Mouse (Mus musculus) lung, embryonic 14.5 days (tissue): ENCODE measurements around the gene Sh3tc1. TPM values are rescaled to one million over a fixed set of nuclear protein-coding genes. Genes with fewer than 3 reads are reported as not detected.

Experiments used
- ATAC-seq: fragments of 200-750 bp; cut with Nextera tagmentation; 2 replicates; pipeline ENCODE4 v1.8.0; 2017; ENCODE audit warnings: mild to moderate bottlenecking, moderate TSS enrichment, moderate library complexity; ENCODE audit not compliant: insufficient read depth
- DNase-seq: peaks from one replicate; pipeline ENCODE4 v3.0.0-alpha.2; 2015
- H3K27ac ChIP-seq: fragments of 300-500 bp; sonication (generic); 2 replicates; pipeline ENCODE4 v1.5.1; 2014; ENCODE audit warnings: low read depth, mild to moderate bottlenecking, moderate library complexity
- H3K27me3 ChIP-seq: fragments of 300-500 bp; sonication (generic); 2 replicates; pipeline ENCODE4 v1.6.1; 2014; ENCODE audit warnings: low read length, control low read depth; ENCODE audit not compliant: insufficient read depth
- H3K36me3 ChIP-seq: fragments of 300-500 bp; sonication (generic); 2 replicates; pipeline ENCODE4 v1.6.1; 2014; ENCODE audit warnings: control low read depth; ENCODE audit not compliant: insufficient read depth
- H3K4me1 ChIP-seq: fragments of 300-500 bp; sonication (generic); 2 replicates; pipeline ENCODE4 v1.6.1; 2014; ENCODE audit warnings: antibody characterized with exemption, control low read depth; ENCODE audit not compliant: insufficient read depth
- H3K4me2 ChIP-seq: fragments of 300-500 bp; sonication (generic); 2 replicates; pipeline ENCODE4 v1.6.1; 2014; ENCODE audit warnings: mild to moderate bottlenecking
- H3K4me3 ChIP-seq: fragments of 300-500 bp; sonication (generic); 2 replicates; pipeline ENCODE4 v1.5.1; 2014; ENCODE audit warnings: low read depth, low read length
- H3K9ac ChIP-seq: fragments of 300-500 bp; sonication (generic); 2 replicates; pipeline ENCODE4 v1.6.1; 2014
- H3K9me3 ChIP-seq: fragments of 300-500 bp; sonication (generic); 2 replicates; pipeline ENCODE4 v1.6.1; 2016; ENCODE audit warnings: low read depth, low read length, control low read depth
- CTCF ChIP-seq: IDR thresholded peaks from 2 replicates; pipeline ENCODE4 v1.5.1; 2016; ENCODE audit warnings: antibody characterized with exemption, low read depth
- WGBS: fragments of 180-500 bp; shearing (Covaris S2); extraction: QIAGEN DNeasy Blood & Tissue Kit; methylation state at CpG from one replicate; pipeline ENCODE4 v1.1.7; 2014; 5-methylcytosine and 5-hydroxymethylcytosine counted together
- polyA plus RNA-seq: library from polyadenylated mRNA; unstranded; fragments of >200 nt; fragmentation: Nextera tagmentation; extraction: Ambion mirVana; gene quantifications from 2 replicates; pipeline ENCODE4 v1.2.1, GENCODE M21; 2014

Gene Sh3tc1
- polyA plus RNA-seq, 1 experiment from 2014 or later = 8.7 TPM

GRCm38 (mm10) chr5:35755131-35755733 is 15.4 kb upstream of the Sh3tc1 start:
- no peak for ATAC-seq
- TF ChIP-seq CTCF = peak; percentile 88
- 31% methylated on average over 5 of the region's 5 CpGs for WGBS
- no peaks in the 10 kb centered on the region for H3K36me3 ChIP-seq
- H3K4me2 ChIP-seq = no peak overlapping the region
- H3K4me3 ChIP-seq = no peak overlapping the region
- H3K27me3 ChIP-seq = peaks cover 43% of the 10 kb centered on the region
- H3K27ac ChIP-seq = no peak overlapping the region
- H3K4me1 ChIP-seq = no peaks in the 10 kb centered on the region
- no peaks in the 10 kb centered on the region for H3K9me3 ChIP-seq
- no peak overlapping the region for H3K9ac ChIP-seq
- DNase-seq = peak; percentile 86

- no peak overlapping the region for H3K27ac ChIP-seq
- no peak overlapping the region for H3K9ac ChIP-seq
- WGBS = 67% methylated on average over 7 of the region's 7 CpGs
- no peaks in the 10 kb centered on the region for H3K9me3 ChIP-seq
- no peaks in the 10 kb centered on the region for H3K4me1 ChIP-seq
- H3K36me3 ChIP-seq = no peaks in the 10 kb centered on the region
- ATAC-seq = no peak
- no peak for TF ChIP-seq CTCF
- DNase-seq = no peak
- no peak overlapping the region for H3K4me2 ChIP-seq
- peaks cover 4% of the 10 kb centered on the region; the same call in 1 of the 2 replicates for H3K27me3 ChIP-seq
- no peak overlapping the region for H3K4me3 ChIP-seq
These were observed 11.2 kb upstream of the Sh3tc1 start for GRCm38 (mm10) chr5:35751016-35751415.

GRCm38 (mm10) chr5:35750026-35750425 is 10.2 kb upstream of the Sh3tc1 start:
- H3K4me3 ChIP-seq = no peak overlapping the region
- no peak for ATAC-seq
- no peak overlapping the region for H3K4me2 ChIP-seq
- WGBS = 78% methylated on average over 1 of the region's 1 CpGs
- no peak overlapping the region for H3K27ac ChIP-seq
- TF ChIP-seq CTCF = no peak
- H3K27me3 ChIP-seq = no peaks in the 10 kb centered on the region
- DNase-seq = no peak
- H3K9ac ChIP-seq = no peak overlapping the region
- no peaks in the 10 kb centered on the region for H3K4me1 ChIP-seq
- no peaks in the 10 kb centered on the region for H3K36me3 ChIP-seq
- no peaks in the 10 kb centered on the region for H3K9me3 ChIP-seq

GRCm38 (mm10) chr5:35749416-35749815 is 9.6 kb upstream of the Sh3tc1 start:
- ATAC-seq (no peak), DNase-seq (no peak)
- no peak for TF ChIP-seq CTCF
- H3K27ac ChIP-seq = no peak overlapping the region
- no peak overlapping the region for H3K9ac ChIP-seq
- H3K4me3 ChIP-seq = no peak overlapping the region
- H3K27me3 ChIP-seq = no peaks in the 10 kb centered on the region
- H3K36me3 ChIP-seq = no peaks in the 10 kb centered on the region
- no peaks in the 10 kb centered on the region for H3K9me3 ChIP-seq
- H3K4me1 ChIP-seq = no peaks in the 10 kb centered on the region
- no peak overlapping the region for H3K4me2 ChIP-seq
- 49% methylated on average over 3 of the region's 3 CpGs for WGBS

- peak; percentile 86 for DNase-seq
- peak; percentile 90 for TF ChIP-seq CTCF
- no peak overlapping the region for H3K27ac ChIP-seq
- no peaks in the 10 kb centered on the region for H3K36me3 ChIP-seq
- no peaks in the 10 kb centered on the region for H3K4me1 ChIP-seq
- no peak overlapping the region for H3K4me3 ChIP-seq
- no peaks in the 10 kb centered on the region for H3K27me3 ChIP-seq
- no peak overlapping the region for H3K4me2 ChIP-seq
- no peak for ATAC-seq
- H3K9ac ChIP-seq = no peak overlapping the region
- 20% methylated on average over 4 of the region's 4 CpGs for WGBS
- no peaks in the 10 kb centered on the region for H3K9me3 ChIP-seq
These were observed 7.1 kb upstream of the Sh3tc1 start for GRCm38 (mm10) chr5:35746910-35747309.

- no peaks in the 10 kb centered on the region for H3K9me3 ChIP-seq
- no peak for TF ChIP-seq CTCF
- WGBS = 81% methylated on average over 5 of the region's 5 CpGs
- no peak for DNase-seq
- H3K27me3 ChIP-seq = no peaks in the 10 kb centered on the region
- H3K4me3 ChIP-seq = no peak overlapping the region
- no peak for ATAC-seq
- no peak overlapping the region for H3K27ac ChIP-seq
- no peaks in the 10 kb centered on the region for H3K36me3 ChIP-seq
- H3K4me1 ChIP-seq = peaks cover 4% of the 10 kb centered on the region; the same call in 1 of the 2 replicates
- H3K4me2 ChIP-seq = no peak overlapping the region
- H3K9ac ChIP-seq = no peak overlapping the region
These were observed 5.6 kb upstream of the Sh3tc1 start for GRCm38 (mm10) chr5:35745406-35745805.

GRCm38 (mm10) chr5:35743990-35744722 is 4.4 kb upstream of the Sh3tc1 start:
- Histone ChIP-seq H3K4me1 (peaks cover 4% of the 10 kb centered on the region; the same call in 1 of the 2 replicates), H3K9ac (no peak overlapping the region), H3K36me3 (no peaks in the 10 kb centered on the region), H3K27ac (no peak overlapping the region), H3K4me3 (no peak overlapping the region), H3K9me3 (no peaks in the 10 kb centered on the region), H3K27me3 (no peaks in the 10 kb centered on the region), H3K4me2 (no peak overlapping the region)
- ATAC-seq = no peak
- WGBS = 67% methylated on average over 7 of the region's 7 CpGs
- DNase-seq = no peak
- TF ChIP-seq CTCF = no peak
